Mouse (Mus musculus) neural tube, embryonic 13.5 days (tissue): ENCODE data around the gene Gmfb. TPM values are rescaled to one million over a fixed set of nuclear protein-coding genes. Genes with fewer than 3 reads are reported as not detected.
A peak's percentile ranks its signal among the peaks of the same experiment; 100 is the strongest.

ENCODE experiments used
- ATAC-seq: fragments of 200-750 bp; cut with Nextera tagmentation; 2 replicates; pipeline ENCODE4 v1.8.0; 2017; ENCODE audit warnings: low read depth, mild to moderate bottlenecking, moderate TSS enrichment, moderate library complexity
- H3K27ac ChIP-seq: fragments of 300-500 bp; sonication (generic); replicated peaks from 2 replicates; pipeline ENCODE4 v1.5.1; 2015; ENCODE audit warnings: moderate library complexity, mild to moderate bottlenecking, inconsistent platforms
- H3K27me3 ChIP-seq: fragments of 300-500 bp; sonication (generic); 2 replicates; pipeline ENCODE4 v1.6.1; 2015; ENCODE audit warnings: mild to moderate bottlenecking, inconsistent platforms
- H3K36me3 ChIP-seq: fragments of 300-500 bp; sonication (generic); 2 replicates; pipeline ENCODE4 v1.6.1; 2015; ENCODE audit warnings: mild to moderate bottlenecking, inconsistent platforms
- H3K4me1 ChIP-seq: fragments of 300-500 bp; sonication (generic); replicated peaks from 2 replicates; pipeline ENCODE4 v1.6.1; 2015; ENCODE audit warnings: inconsistent platforms
- H3K4me2 ChIP-seq: fragments of 300-500 bp; sonication (generic); 2 replicates; pipeline ENCODE4 v1.6.1; 2015; ENCODE audit warnings: inconsistent platforms, mild to moderate bottlenecking, moderate library complexity
- H3K4me3 ChIP-seq: fragments of 300-500 bp; sonication (generic); 2 replicates; pipeline ENCODE4 v1.5.1; 2015; ENCODE audit warnings: mild to moderate bottlenecking, inconsistent platforms
- H3K9ac ChIP-seq: fragments of 300-500 bp; sonication (generic); 2 replicates; pipeline ENCODE4 v1.6.1; 2015; ENCODE audit warnings: moderate library complexity, mild to moderate bottlenecking, inconsistent platforms
- H3K9me3 ChIP-seq: fragments of 300-500 bp; sonication (generic); 2 replicates; pipeline ENCODE4 v1.6.1; 2016; ENCODE audit warnings: inconsistent platforms
- WGBS: fragments of 180-500 bp; shearing (Covaris S2); methylation state at CpG from one replicate; pipeline ENCODE4 v1.1.7; 2015; 5-methylcytosine and 5-hydroxymethylcytosine counted together
- polyA plus RNA-seq: library from polyadenylated mRNA; unstranded; fragments of >200 nt; fragmentation: Nextera tagmentation; extraction: Ambion mirVana; gene quantifications from 2 replicates; pipeline ENCODE4 v1.2.1, GENCODE M21; 2015

Gmfb gene
- polyA plus RNA-seq, 1 experiment from 2014 or later = 100 TPM

GRCm38 (mm10) chr14:46770036-46770435 is 52.0 kb downstream of the Gmfb start:
- Histone ChIP-seq H3K36me3 (peaks cover 72% of the 10 kb centered on the region), H3K9ac (no peak overlapping the region), H3K9me3 (no peaks in the 10 kb centered on the region), H3K4me2 (no peak overlapping the region), H3K4me3 (no peak overlapping the region), H3K27me3 (no peaks in the 10 kb centered on the region), H3K4me1 (no peaks in the 10 kb centered on the region), H3K27ac (no peak overlapping the region)
- ATAC-seq = no peak
- 89% methylated on average over 6 of the region's 6 CpGs for WGBS

- Histone ChIP-seq H3K4me3 (no peak overlapping the region), H3K27ac (no peak overlapping the region), H3K9ac (no peak overlapping the region), H3K9me3 (no peaks in the 10 kb centered on the region), H3K4me2 (no peak overlapping the region), H3K4me1 (no peaks in the 10 kb centered on the region), H3K36me3 (peaks cover 47% of the 10 kb centered on the region), H3K27me3 (no peaks in the 10 kb centered on the region)
- WGBS = 88% methylated on average over 12 of the region's 12 CpGs
- no peak for ATAC-seq
These were observed 54.9 kb downstream of the Gmfb start for GRCm38 (mm10) chr14:46767116-46767515.

- H3K27ac ChIP-seq = no peak overlapping the region
- no peaks in the 10 kb centered on the region for H3K27me3 ChIP-seq
- H3K36me3 ChIP-seq = 0 out of 2 replicates have a peak, but pooled peaks cover 2% of the 10 kb centered on the region
- H3K4me1 ChIP-seq = peaks cover 7% of the 10 kb centered on the region
- peak overlapping the region; percentile 48 for H3K4me3 ChIP-seq
- no peak for ATAC-seq
- peak overlapping the region; percentile 57 for H3K9ac ChIP-seq
- no peaks in the 10 kb centered on the region for H3K9me3 ChIP-seq
- 52% methylated on average over 6 of the region's 6 CpGs for WGBS
- H3K4me2 ChIP-seq = peak overlapping the region; percentile 64
These were observed 60.9 kb downstream of the Gmfb start for GRCm38 (mm10) chr14:46761186-46761585.

GRCm38 (mm10) chr14:46760355-46761029 is 61.5 kb downstream of the Gmfb start, which contains the start of gene Cdkn3:
Gene Cdkn3 (plus strand): TSS chr14:46760541.
- WGBS = under 1% methylated on average over 54 of the region's 54 CpGs

GRCm38 (mm10) chr14:46759970-46760354 is 62.1 kb downstream of the Gmfb start:
- Histone ChIP-seq H3K27ac (no peak overlapping the region), H3K4me2 (peak overlapping the region; percentile 64), H3K36me3 (no peaks in the 10 kb centered on the region), H3K9ac (no peak overlapping the region), H3K4me1 (peaks cover 7% of the 10 kb centered on the region), H3K27me3 (no peaks in the 10 kb centered on the region), H3K9me3 (no peaks in the 10 kb centered on the region), H3K4me3 (peak overlapping the region; percentile 48)
- no peak; the same call in 1 of the 2 replicates for ATAC-seq
- WGBS = 2% methylated on average over 7 of the region's 7 CpGs

More at GRCm38 (mm10) chr14:46760355-46761029, 61.5 kb downstream of the Gmfb start, which contains the start of gene Cdkn3:
- Histone ChIP-seq H3K9me3 (no peaks in the 10 kb centered on the region), H3K4me1 (peaks cover 7% of the 10 kb centered on the region), H3K27ac (no peak within 1 kb of the TSS), H3K4me3 (peak within 1 kb of the TSS; percentile 48), H3K4me2 (peak within 1 kb of the TSS; percentile 64), H3K27me3 (no peaks in the 10 kb centered on the region), H3K9ac (peak within 1 kb of the TSS; percentile 57), H3K36me3 (0 out of 2 replicates have a peak, but pooled peaks cover 2% of the 10 kb centered on the region)
- peak; percentile 99 for ATAC-seq

Other genes starting within 250 kb of the Gmfb start
- 14.2 and 16.2 TPM in 2 replicates for gene Cdkn3, start 61.7 kb downstream of the Gmfb start, polyA plus RNA-seq
- 220 and 232 TPM in 2 replicates for gene Cnih1, start 33.8 kb downstream of the Gmfb start, polyA plus RNA-seq
- 22.2 and 24.4 TPM in 2 replicates for gene Cgrrf1, start 9.9 kb upstream of the Gmfb start, polyA plus RNA-seq
- 3.1 and 4.5 TPM in 2 replicates for gene Samd4, start 60.6 kb upstream of the Gmfb start, polyA plus RNA-seq